Mouse (Mus musculus) small intestine, adult 2 months (tissue): ENCODE measurements around the gene Cmah.

Experiments used
- CTCF ChIP-seq: fragments of 200-500 bp; IDR thresholded peaks from 2 replicates; pipeline ENCODE4 v1.5.1; 2012; ENCODE audit warnings: low read depth, mild to moderate bottlenecking, control low read depth, inconsistent platforms, low read length, moderate library complexity, mixed read lengths; ENCODE audit not compliant: insufficient replicate concordance, insufficient read length; ENCODE audit errors: extremely low read depth
- POLR2A ChIP-seq: fragments of 200-500 bp; IDR thresholded peaks from 2 replicates; pipeline ENCODE4 v1.6.1; 2012; ENCODE audit warnings: low read depth, mild to moderate bottlenecking, control low read depth, inconsistent platforms, low read length, moderate library complexity

- TF ChIP-seq CTCF (peak; percentile 51; the same call in 1 of the 2 replicates), POLR2A (no peak)
These were observed 89.2 kb downstream of the Cmah start for GRCm38 (mm10) chr13:24416409-24416808.
